Mouse (Mus musculus): ENCODE data around the gene Veph1.

Gene Veph1

DNA sequence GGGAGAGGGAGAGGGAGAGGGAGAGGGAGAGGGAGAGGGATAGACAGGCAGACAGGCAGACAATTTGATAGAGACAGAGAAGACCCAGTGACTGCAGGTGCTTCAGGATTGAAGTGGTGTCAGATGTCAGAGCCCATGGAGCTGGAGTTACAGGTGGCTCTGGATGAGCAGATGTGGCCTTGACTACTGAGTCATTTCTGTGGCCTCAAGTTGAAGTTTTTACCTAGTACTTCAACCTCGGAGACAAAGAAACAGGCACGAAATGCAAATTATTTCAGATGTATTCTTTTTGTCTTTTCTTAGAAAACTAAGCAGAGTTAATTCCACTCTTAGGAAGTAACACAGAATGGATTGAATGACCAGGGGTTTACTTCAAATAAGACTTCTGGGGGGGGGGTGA is 195.6 kb downstream of the Veph1 start:
- no peak for DNase-seq

GRCm38 (mm10) chr3:66091746-66092145 is 204.9 kb downstream of the Veph1 start:
- DNase-seq = no peak

- DNase-seq = no peak
These were observed 209.0 kb downstream of the Veph1 start for GRCm38 (mm10) chr3:66087608-66088007.

- no peak for DNase-seq
These were observed 212.8 kb downstream of the Veph1 start for GRCm38 (mm10) chr3:66083856-66084255.

DNA sequence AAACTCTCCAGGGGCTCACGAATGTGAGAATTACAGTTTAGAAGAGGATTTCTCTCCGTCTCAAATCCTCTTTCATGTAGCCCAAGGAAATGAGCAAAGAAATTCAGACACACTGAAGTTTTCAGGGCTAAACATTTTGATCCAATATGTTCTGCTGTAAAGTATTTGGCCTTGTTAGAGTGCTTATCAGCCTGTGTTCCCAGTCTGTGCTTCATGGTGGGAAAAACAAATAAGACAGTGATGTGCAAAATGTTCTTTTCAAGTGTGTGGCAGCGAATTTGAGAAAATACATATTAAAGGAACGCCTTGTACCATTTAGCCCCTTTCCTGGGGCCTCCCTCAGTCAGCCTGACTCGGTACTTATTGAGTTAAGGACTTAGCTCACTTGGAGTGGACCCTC is 213.2 kb downstream of the Veph1 start:
- no peak for DNase-seq

- DNase-seq = no peak
These were observed 213.7 kb downstream of the Veph1 start for GRCm38 (mm10) chr3:66082975-66083374.

DNA sequence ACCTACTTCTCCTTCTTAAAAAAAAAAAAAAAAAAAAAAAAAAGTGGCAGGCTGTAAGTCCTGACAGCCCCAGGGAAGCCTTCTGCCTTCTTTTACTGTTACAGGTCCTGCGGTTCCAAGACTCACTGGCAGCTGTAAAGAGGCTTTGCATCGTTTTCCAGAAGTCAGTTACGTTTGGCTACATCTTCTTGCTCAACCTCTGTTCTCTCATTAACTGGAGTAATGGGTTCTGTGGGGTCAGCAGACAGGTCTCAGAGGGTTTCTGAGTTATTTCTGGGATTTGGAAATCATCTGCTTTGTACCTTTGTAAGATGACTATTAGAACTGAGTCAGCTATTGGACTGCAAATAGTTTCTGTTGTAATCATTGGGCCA is 215.3 kb downstream of the Veph1 start:
- no peak for DNase-seq

DNA sequence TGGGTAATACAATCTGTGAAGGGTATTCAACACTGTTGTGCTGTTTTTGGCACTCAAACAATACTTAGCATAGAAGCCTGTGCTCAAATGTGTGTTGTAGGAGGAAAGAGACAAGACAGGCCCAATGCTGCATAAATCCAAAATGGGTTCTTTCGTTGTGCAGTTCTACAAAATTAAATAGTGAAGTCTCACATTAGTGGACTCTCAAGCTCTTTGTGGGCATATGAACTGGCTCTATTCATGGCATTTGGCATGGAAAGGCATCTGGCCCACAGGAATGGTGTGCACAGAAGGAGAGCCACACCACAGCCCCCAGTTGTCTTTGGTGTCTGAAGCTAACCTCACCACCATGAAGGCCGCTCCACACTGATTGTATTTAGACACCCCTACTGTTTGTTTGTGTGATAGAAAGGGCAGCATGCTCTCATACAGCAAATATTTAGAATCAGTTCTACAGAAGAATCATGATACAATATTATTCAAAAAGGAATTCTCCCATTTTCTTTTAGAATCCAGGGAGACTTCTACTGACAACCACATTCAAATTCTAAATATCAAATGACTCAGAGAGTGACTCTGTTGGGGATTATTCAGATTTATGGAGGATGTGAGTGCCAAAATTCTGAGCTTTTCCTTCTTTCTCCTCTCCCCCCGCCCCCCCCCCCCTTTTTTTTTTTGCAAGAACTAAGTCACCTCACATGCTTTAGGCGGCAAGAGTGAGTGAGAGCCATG is 215.8 kb downstream of the Veph1 start:
- no peak for DNase-seq

GRCm38 (mm10) chr3:66079886-66080285 is 216.8 kb downstream of the Veph1 start:
- DNase-seq = no peak

GRCm38 (mm10) chr3:66078898-66079537 is 217.6 kb downstream of the Veph1 start:
- peak; percentile 47 for DNase-seq

- peak; percentile 41 for DNase-seq
These were observed 218.5 kb downstream of the Veph1 start for GRCm38 (mm10) chr3:66078026-66078721.

GRCm38 (mm10) chr3:66070274-66070673 is 226.4 kb downstream of the Veph1 start:
- no peak for DNase-seq

- peak; percentile 11 for DNase-seq
These were observed 232.8 kb downstream of the Veph1 start for GRCm38 (mm10) chr3:66063881-66064280.

GRCm38 (mm10) chr3:66056912-66057311 is 239.7 kb downstream of the Veph1 start:
- no peak for DNase-seq

DNA sequence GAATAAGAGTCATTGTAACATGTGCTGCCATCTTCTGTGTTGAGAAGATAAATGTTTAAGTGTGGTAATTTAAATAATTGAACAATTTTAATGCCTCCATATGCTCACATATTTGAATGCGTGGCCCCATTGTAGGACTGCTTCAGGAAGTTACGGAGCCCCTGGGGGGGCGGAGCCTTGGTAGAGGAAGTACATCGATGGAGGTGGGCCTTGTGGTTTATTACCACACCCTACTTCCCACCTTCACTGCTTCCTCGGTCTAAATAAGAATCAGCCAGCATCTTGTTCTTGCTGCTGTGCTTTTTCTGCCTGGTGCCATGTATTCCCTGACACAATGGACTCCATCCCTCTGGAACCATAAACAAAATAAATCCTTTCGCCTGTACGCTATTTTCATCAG is 241.0 kb downstream of the Veph1 start:
- no peak for DNase-seq

GRCm38 (mm10) chr3:66050092-66050886 is 246.3 kb downstream of the Veph1 start:
- no peak for DNase-seq

DNA sequence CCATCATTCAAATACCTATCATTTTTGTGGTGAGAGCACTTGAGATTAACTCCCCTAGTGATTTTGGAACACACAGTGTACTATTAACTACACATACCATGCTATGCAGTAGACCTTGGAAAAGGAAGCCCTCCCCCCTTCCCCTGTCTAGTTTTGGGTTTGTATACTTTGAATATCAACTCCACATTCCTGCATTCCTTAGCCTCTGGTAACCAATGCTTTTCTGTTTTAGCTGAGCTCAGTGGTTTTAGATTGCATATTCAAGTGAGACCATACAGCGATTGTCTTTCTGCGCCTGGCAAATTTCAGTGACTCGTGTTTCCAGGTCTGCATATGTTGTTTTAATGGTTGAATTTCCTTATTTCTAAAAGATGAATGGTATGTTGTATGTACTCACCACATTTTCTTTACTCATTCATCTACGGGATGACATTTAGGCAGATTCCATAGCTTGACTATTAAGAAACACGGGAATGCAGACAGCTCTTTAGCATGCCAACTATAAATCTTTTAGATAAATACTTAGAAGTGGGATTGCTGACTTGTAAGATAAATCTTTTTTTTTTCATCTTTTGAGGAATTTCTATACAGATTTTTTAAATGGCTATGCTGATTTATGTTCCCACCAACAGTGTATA is 255.7 kb downstream of the Veph1 start:
- no peak for DNase-seq

DNA sequence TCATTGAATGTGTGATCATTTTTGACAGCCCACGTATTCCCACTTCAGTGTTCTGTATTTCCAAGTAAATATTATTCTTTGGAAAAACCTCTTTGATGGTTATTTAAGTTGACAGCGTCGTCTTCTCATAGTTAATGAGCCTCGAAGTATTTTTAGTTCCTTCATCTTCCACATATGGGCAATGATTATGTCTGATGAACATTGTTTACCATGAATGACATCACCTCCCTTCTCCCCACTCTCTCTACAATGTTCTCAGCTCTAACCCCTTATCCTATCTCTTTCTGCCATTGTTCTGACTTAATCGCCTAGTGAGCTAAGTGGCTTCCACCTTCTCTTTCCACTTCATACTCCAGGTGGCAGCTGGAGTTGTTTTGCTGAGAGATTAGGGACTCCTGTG is 261.4 kb downstream of the Veph1 start:
- DNase-seq = no peak

DNA sequence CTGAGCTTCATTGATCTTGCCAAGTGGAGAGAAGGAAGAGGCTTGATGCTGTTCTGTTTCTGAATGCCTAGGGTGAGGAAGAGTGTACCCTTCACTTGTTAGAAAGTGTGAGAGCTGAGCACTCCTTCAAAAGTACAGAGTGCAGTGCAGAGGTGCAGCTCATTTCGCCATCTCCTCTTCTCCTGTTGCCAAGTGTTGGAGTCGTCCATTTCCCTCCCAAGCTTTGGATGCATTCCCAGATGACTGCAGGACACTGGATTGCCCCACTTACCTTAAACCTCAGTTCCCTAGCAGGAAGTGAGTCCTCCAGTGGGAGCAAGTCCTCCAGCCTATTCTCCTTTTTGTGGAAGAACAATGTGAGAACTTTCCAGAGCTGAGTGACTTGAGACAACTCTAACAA is 263.3 kb downstream of the Veph1 start:
- DNase-seq = peak; percentile 31

GRCm38 (mm10) chr3:66025454-66025853 is 271.2 kb downstream of the Veph1 start:
- DNase-seq = no peak

- no peak for DNase-seq
These were observed 272.3 kb downstream of the Veph1 start for GRCm38 (mm10) chr3:66024220-66024792.

- DNase-seq = no peak
These were observed 277.5 kb downstream of the Veph1 start for GRCm38 (mm10) chr3:66019171-66019570.

Data from lung, postnatal 36 days (tissue).